Mouse (Mus musculus) megakaryocyte, adult 5-6 weeks (primary cell): ENCODE results near the gene Cdk5. TPM values are rescaled to one million over a fixed set of nuclear protein-coding genes. Genes with fewer than 3 reads are reported as not detected.

Source experiments
- ATAC-seq: 2 replicates; pipeline ENCODE4 v1.8.0; 2016; ENCODE audit warnings: mild to moderate bottlenecking, inconsistent platforms; ENCODE audit not compliant: poor library complexity, severe bottlenecking
- total RNA-seq, 2 experiments: library from RNA; stranded (forward) in 1 of 2; stranded (reverse) in 1 of 2; fragments of 153-499, 151-499 nt in 1 of 2; fragments of 221-1000, 200-1000 nt in 1 of 2; gene quantifications; 2 replicates each; pipeline versions ENCODE4 v1.2.3 to v1.2.4; 2015 to 2017

Cdk5 gene
- total RNA-seq, 2 experiments from 2014 or later, result 16.9 to 18.2 TPM

- no peak for ATAC-seq
Measured at GRCm38 (mm10) chr5:24380499-24380898, 42.8 kb downstream of the Cdk5 start.

GRCm38 (mm10) chr5:24379501-24379900, 43.8 kb downstream of the Cdk5 start:
- no peak for ATAC-seq

DNA sequence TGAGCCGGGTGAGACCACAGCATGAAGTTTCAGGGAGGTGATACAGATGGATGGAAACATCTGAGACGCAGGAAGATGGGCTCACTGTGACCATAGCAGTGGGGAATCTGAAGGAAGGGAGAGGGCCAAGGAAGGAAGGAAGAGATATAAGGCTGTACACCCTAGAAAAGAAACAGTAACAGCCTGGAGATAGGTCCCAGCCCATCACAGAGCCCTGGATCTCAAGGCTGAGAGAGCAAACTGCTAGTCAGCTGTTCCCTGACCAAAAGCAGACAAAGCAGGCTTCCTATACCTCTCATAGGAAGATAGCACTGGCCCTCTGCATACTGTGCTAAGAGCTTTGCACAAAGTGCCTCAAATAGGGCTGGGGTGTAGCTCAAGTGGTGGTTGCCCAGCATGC, 44.6 kb downstream of the Cdk5 start:
- no peak for ATAC-seq

DNA sequence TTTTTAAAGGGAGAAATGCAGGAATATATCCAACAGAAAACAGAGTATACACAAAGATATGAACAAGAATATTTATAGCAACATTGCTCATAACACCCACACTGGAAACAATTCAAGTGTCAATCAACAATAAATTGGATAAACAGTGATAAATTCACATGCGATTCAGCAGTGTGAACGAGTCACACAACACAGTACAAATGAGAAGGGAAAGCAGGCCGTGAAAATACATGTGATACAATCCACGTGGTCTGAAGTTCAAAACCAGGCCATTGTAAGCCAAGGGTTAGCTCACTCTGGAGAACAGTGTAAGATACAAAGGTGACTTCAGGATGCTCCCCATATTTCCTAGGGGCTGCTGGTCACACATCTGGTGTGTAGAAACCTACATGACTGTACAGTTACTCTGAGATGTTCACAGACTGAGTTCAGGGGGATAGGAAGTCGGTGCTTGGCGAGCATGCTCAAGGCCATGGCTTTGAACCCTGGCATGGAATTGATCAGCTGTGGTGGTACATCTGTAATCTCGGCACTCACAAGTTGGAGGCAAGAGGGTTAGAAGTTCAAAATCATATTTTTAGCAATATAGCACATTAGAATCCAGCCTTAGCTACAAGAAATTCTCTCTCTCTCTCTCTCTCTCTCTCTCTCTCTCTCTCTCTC, 48.5 kb downstream of the Cdk5 start:
- no peak for ATAC-seq

- ATAC-seq, result no peak
Measured at GRCm38 (mm10) chr5:24374216-24374615, 49.1 kb downstream of the Cdk5 start.

DNA sequence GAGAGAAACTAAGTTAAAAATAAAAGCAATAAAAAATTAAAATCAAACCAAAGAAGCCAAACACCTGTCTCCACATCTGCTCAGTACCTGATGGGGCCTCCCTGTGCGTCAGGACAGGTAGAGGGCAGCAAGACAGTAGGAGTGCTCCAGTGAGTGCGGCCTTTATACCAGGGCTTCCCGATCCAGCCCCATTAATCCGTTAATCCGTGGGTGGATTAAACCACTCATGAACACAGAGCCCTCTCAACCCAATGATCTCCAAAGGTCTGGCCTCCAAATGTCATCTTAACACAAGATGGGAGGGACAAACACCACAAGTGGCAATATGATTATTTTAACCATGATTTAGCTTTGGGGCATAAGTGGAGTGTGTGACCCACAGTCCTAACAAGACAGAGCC, 49.5 kb downstream of the Cdk5 start:
- ATAC-seq, result no peak

GRCm38 (mm10) chr5:24369767-24370166, 53.6 kb downstream of the Cdk5 start:
- ATAC-seq, result no peak

Other genes starting within 250 kb of the Cdk5 start
- gene Kcnh2, start 71.9 kb downstream of the Cdk5 start, total RNA-seq (2015), result not detected in 2 replicates
- not detected in 2 replicates for gene Kcnh2, start 71.9 kb downstream of the Cdk5 start, total RNA-seq (2017)
- gene Nos3, start 58.7 kb downstream of the Cdk5 start, total RNA-seq (2015), result 0.05 and 0.25 TPM in 2 replicates
- gene Nos3, start 58.7 kb downstream of the Cdk5 start, total RNA-seq (2017), result 0.16 and 0.29 TPM in 2 replicates
- 0.33 and 0.50 TPM in 2 replicates for gene Atg9b, start 31.4 kb downstream of the Cdk5 start, total RNA-seq (2015)
- 2.2 and 2.7 TPM in 2 replicates for gene Atg9b, start 31.4 kb downstream of the Cdk5 start, total RNA-seq (2017)
- 9.3 and 13.9 TPM in 2 replicates for gene Abcb8, start 29.9 kb downstream of the Cdk5 start, total RNA-seq (2015)
- gene Abcb8, start 29.9 kb downstream of the Cdk5 start, total RNA-seq (2017), result 3.3 and 5.6 TPM in 2 replicates
- gene Asic3, start 10.1 kb downstream of the Cdk5 start, total RNA-seq (2015), result not detected in 2 replicates
- not detected in 2 replicates for gene Asic3, start 10.1 kb downstream of the Cdk5 start, total RNA-seq (2017)
- gene Slc4a2, start 307 bp upstream of the Cdk5 start, total RNA-seq (2015), result 17.2 and 19.9 TPM in 2 replicates
- gene Slc4a2, start 307 bp upstream of the Cdk5 start, total RNA-seq (2017), result 34.2 and 40.0 TPM in 2 replicates
- 33.4 and 42.2 TPM in 2 replicates for gene Fastk, start 21.8 kb upstream of the Cdk5 start, total RNA-seq (2015)
- 21.7 and 22.3 TPM in 2 replicates for gene Fastk, start 21.8 kb upstream of the Cdk5 start, total RNA-seq (2017)
- 11.3 and 13.4 TPM in 2 replicates for gene Tmub1, start 24.3 kb upstream of the Cdk5 start, total RNA-seq (2015)
- 11.7 and 20.9 TPM in 2 replicates for gene Tmub1, start 24.3 kb upstream of the Cdk5 start, total RNA-seq (2017)
- gene Agap3, start 28.6 kb upstream of the Cdk5 start, total RNA-seq (2015), result 12.1 and 14.2 TPM in 2 replicates
- 19.7 and 23.9 TPM in 2 replicates for gene Agap3, start 28.6 kb upstream of the Cdk5 start, total RNA-seq (2017)
- not detected in 2 replicates for gene Gbx1, start 103.7 kb upstream of the Cdk5 start, total RNA-seq (2015)
- not detected in 2 replicates for gene Gbx1, start 103.7 kb upstream of the Cdk5 start, total RNA-seq (2017)
- not detected in 2 replicates for gene Asb10, start 117.4 kb upstream of the Cdk5 start, total RNA-seq (2015)
- gene Asb10, start 117.4 kb upstream of the Cdk5 start, total RNA-seq (2017), result not detected in 2 replicates
- not detected in 2 replicates for gene 4931409K22Rik, start 133.3 kb upstream of the Cdk5 start, total RNA-seq (2015)
- gene 4931409K22Rik, start 133.3 kb upstream of the Cdk5 start, total RNA-seq (2017), result not detected in 2 replicates
- 18.1 and 24.0 TPM in 2 replicates for gene Abcf2, start 153.9 kb upstream of the Cdk5 start, total RNA-seq (2015)
- gene Abcf2, start 153.9 kb upstream of the Cdk5 start, total RNA-seq (2017), result 53.7 and 54.5 TPM in 2 replicates
- 5.0 and 5.1 TPM in 2 replicates for gene Chpf2, start 163.2 kb upstream of the Cdk5 start, total RNA-seq (2015)
- 11.3 and 13.5 TPM in 2 replicates for gene Chpf2, start 163.2 kb upstream of the Cdk5 start, total RNA-seq (2017)
- gene Smarcd3, start 200.9 kb upstream of the Cdk5 start, total RNA-seq (2015), result not detected in 2 replicates
- 0.07 TPM in 1 of 2 replicates, not detected in the other for gene Smarcd3, start 200.9 kb upstream of the Cdk5 start, total RNA-seq (2017)